ENCODE assay signal across 24 mouse cellular contexts in the genomic region with DNA sequence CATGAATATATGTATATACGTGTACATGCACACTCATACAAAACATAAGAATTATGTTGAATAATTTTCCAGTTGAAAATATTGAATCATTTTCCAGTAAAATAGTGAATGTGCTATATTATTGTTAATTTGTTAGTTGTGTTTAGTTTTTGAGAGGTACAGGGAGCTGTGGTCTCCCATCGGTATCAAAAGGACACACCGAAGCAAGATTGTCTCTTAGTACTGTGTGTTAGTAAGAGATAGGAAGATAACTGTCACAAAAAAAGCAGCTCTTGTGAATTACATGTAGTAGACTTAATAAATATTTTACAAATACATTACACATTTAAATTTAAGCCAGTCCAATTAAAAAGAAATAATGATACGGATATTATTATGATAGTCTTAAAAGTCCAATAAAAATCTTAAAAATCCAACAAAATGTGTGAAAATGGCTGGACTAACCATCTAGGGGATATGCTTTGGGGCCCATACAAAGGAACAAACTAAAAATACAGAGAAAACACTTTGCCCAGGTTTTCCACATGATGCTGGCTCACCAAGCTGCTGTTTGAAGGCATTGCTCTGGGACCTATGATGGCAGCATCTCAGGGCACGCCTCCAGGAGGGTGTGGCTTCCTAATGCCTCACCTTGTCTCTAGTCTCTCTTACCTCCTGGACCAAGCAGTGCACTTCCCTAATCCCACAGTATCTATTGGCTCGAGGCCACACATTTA.
DNase-seq lines count a peak whose midpoint lies in the region; ATAC-seq lines count a peak whose summit lies in the region.
"Had no signal": no experiment of that assay in that cellular context is flagged by ENCODE, and none has a peak within 500 bp of the region (broad histone marks: within the 10 kb centered on the region; RNA-seq: fewer than 3 reads in every experiment).

No protein-coding gene starts in this region.

- H3K4me3 ChIP-seq in liver, embryonic 13.5 days (replicated peaks), result no peak overlapping the region
- no peak overlapping the region for H3K4me3 ChIP-seq in midbrain, embryonic 16.5 days (ENCODE audit: low read depth, low read length)
- H3K4me3 ChIP-seq: forebrain, embryonic 13.5 days; heart, embryonic 12.5 days; kidney, embryonic 15.5 days; limb, embryonic 13.5 days; myocyte; neural tube, embryonic 13.5 days had no signal

- H3K27ac ChIP-seq in liver, embryonic 13.5 days, result no peak overlapping the region
- H3K27ac ChIP-seq in midbrain, embryonic 16.5 days (ENCODE audit: low read length), result peak overlapping the region; percentile 54; the same call in 1 of the 2 replicates
- H3K27ac ChIP-seq: forebrain, embryonic 13.5 days; hindbrain, postnatal 0 days; kidney, embryonic 15.5 days; limb, embryonic 13.5 days; neural tube, embryonic 13.5 days had no signal

- no peaks in the 10 kb centered on the region for H3K27me3 ChIP-seq in liver, embryonic 13.5 days
- no peaks in the 10 kb centered on the region for H3K27me3 ChIP-seq in midbrain, embryonic 16.5 days (ENCODE audit: control insufficient read depth, insufficient read depth, low read depth, low read length)
- H3K27me3 ChIP-seq: forebrain, embryonic 13.5 days; heart, embryonic 12.5 days; kidney, embryonic 15.5 days; limb, embryonic 13.5 days; neural tube, embryonic 13.5 days had no signal

- peak; percentile 61 for DNase-seq in heart, adult 11 months
- no peak for DNase-seq in heart, adult 8-10 months (ENCODE audit: low spot score)
- peak; percentile 36 for DNase-seq in c-Kit-positive CD71-positive TER-119-positive erythroid progenitor cells, embryonic 14.5 days (ENCODE audit: low spot score)
- DNase-seq in liver, embryonic 13.5 days, result no peak
- no peak for DNase-seq in spleen, adult 18-20 months
- no peak for DNase-seq in adrenal gland, postnatal 25 days
- DNase-seq: cerebellum, adult 18-20 months; cerebellum, postnatal 14 days; heart, postnatal 14 days; lung, embryonic 14.5 days; lung, postnatal 36 days; retina, postnatal 1 day; right cerebral cortex, postnatal 4 days; thymus, adult 18-20 months; thymus, postnatal 36 days had no signal

- H3K4me1 ChIP-seq in liver, embryonic 13.5 days (replicated peaks), result peaks cover 15% of the 10 kb centered on the region
- H3K4me1 ChIP-seq in midbrain, embryonic 16.5 days (ENCODE audit: control insufficient read depth, insufficient read depth, low read length), result 0 out of 2 replicates have a peak, but pooled peaks cover 4% of the 10 kb centered on the region
- H3K4me1 ChIP-seq: forebrain, embryonic 13.5 days; kidney, embryonic 15.5 days; limb, embryonic 13.5 days; neural tube, embryonic 13.5 days had no signal

- H3K36me3 ChIP-seq in liver, embryonic 13.5 days, result 0 out of 2 replicates have a peak, but pooled peaks cover 3% of the 10 kb centered on the region
- no peaks in the 10 kb centered on the region for H3K36me3 ChIP-seq in midbrain, embryonic 16.5 days (ENCODE audit: control insufficient read depth, insufficient read depth, low read length)
- H3K36me3 ChIP-seq: heart, embryonic 12.5 days; kidney, embryonic 15.5 days; limb, embryonic 13.5 days; neural tube, embryonic 13.5 days had no signal

- H3K4me2 ChIP-seq in liver, embryonic 13.5 days, result no peak overlapping the region
- no peak overlapping the region for H3K4me2 ChIP-seq in midbrain, embryonic 16.5 days (ENCODE audit: low read length)
- H3K4me2 ChIP-seq: forebrain, embryonic 13.5 days; heart, embryonic 12.5 days; kidney, embryonic 15.5 days; limb, embryonic 13.5 days; lung, embryonic 14.5 days; neural tube, embryonic 13.5 days had no signal

- H3K9me3 ChIP-seq in liver, embryonic 13.5 days (replicated peaks), result no peaks in the 10 kb centered on the region
- no peaks in the 10 kb centered on the region for H3K9me3 ChIP-seq in midbrain, embryonic 16.5 days (replicated peaks; ENCODE audit: control insufficient read depth, low read length, poor library complexity, severe bottlenecking)
- H3K9me3 ChIP-seq: forebrain, embryonic 13.5 days; heart, embryonic 12.5 days; kidney, embryonic 15.5 days; limb, embryonic 13.5 days; neural tube, embryonic 13.5 days had no signal

- ATAC-seq in liver, embryonic 13.5 days (ENCODE audit: low read depth), result peak; percentile 72; the same call in 1 of the 2 replicates
- ATAC-seq in midbrain, embryonic 16.5 days, result 0 out of 2 replicates have a peak, but pooled peaks have one; percentile 11
- ATAC-seq: forebrain, embryonic 13.5 days; hindbrain, postnatal 0 days; intestine, embryonic 16.5 days had no signal

- no peak overlapping the region for H3K9ac ChIP-seq in liver, embryonic 13.5 days
- no peak overlapping the region for H3K9ac ChIP-seq in midbrain, embryonic 16.5 days (ENCODE audit: low read depth, low read length)
- H3K9ac ChIP-seq: forebrain, embryonic 13.5 days; heart, embryonic 12.5 days; kidney, embryonic 15.5 days; limb, embryonic 13.5 days; lung, embryonic 14.5 days; neural tube, embryonic 13.5 days had no signal

- 52% methylated on average over 6 of the region's 6 CpGs for WGBS in liver, embryonic 13.5 days (ENCODE audit: insufficient replicate concordance)
- 81% methylated on average over 6 of the region's 6 CpGs for WGBS in midbrain, embryonic 16.5 days

Comparison
In these comparisons a context has a peak if more than half of its experiments do, and no peak if none do; other contexts are left out.
1. DNase-seq: peak in heart, adult 11 months (single experiment) and c-Kit-positive CD71-positive TER-119-positive erythroid progenitor cells, embryonic 14.5 days (single experiment); none in heart, adult 8-10 months (single experiment), liver, embryonic 13.5 days (single experiment), spleen, adult 18-20 months (0 of 2) and adrenal gland, postnatal 25 days (single experiment).